Mouse (Mus musculus) embryonic fibroblast, embryonic 13.5 days (primary cell): ENCODE measurements around the gene Sirt3.

Experiments used
- CTCF ChIP-seq: IDR thresholded peaks from 2 replicates; pipeline ENCODE4 v1.5.1; 2011; ENCODE audit warnings: mild to moderate bottlenecking, control low read depth, low read length, moderate library complexity, borderline replicate concordance; ENCODE audit not compliant: insufficient read depth
- POLR2A ChIP-seq: IDR thresholded peaks from 2 replicates; pipeline ENCODE4 v1.6.1; 2011; ENCODE audit warnings: low read depth, mild to moderate bottlenecking, control low read depth, low read length, moderate library complexity

DNA sequence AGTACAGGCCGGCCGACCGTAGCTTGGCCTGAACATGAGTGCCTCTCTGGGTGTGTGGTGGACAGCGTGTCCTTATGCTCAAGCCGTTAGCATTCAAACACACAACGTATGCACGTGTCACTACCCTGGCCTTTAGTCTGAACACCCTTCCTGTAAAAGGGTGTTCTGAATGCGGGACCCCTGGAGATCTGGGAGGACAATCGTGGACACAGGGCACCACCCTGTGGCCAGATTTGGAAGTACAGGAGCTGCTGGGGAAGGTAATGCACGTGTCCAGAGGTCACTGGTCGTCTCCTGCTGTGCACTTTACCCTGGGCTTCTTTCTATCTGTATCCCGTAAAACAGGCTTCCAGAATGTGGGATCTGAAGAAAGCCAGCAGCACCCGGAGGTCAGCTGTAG is 21.1 kb upstream of the Sirt3 start:
- peak; percentile 85 for TF ChIP-seq CTCF
- TF ChIP-seq POLR2A: no peak
